Mouse (Mus musculus) spleen, adult 2 months (tissue): Measurements from ENCODE around the gene Fbxw10. TPM values are rescaled to one million over a fixed set of nuclear protein-coding genes. Genes with fewer than 3 reads are reported as not detected.

Source experiments
- DNase-seq, 2 experiments: peaks; one replicate each; pipeline versions ENCODE4 v3.0.0 to v3.0.0-alpha.2; 2012 to 2021; ENCODE audit warnings: low spot score in 2 of 2, low read depth in 1 of 2
- H3K27ac ChIP-seq: fragments of 200-500 bp; 2 replicates; pipeline ENCODE4 v1.5.1; 2012; ENCODE audit warnings: low read length, inconsistent platforms; ENCODE audit not compliant: insufficient read depth
- H3K27me3 ChIP-seq: fragments of 200-500 bp; 2 replicates; pipeline ENCODE4 v1.6.1; 2012; ENCODE audit warnings: mild to moderate bottlenecking, moderate library complexity, low read length, inconsistent platforms; ENCODE audit not compliant: control insufficient read depth, insufficient read depth
- H3K36me3 ChIP-seq: fragments of 200-500 bp; 2 replicates; pipeline ENCODE4 v1.6.1; 2012; ENCODE audit warnings: mild to moderate bottlenecking, low read length, inconsistent platforms; ENCODE audit not compliant: control insufficient read depth, insufficient read depth
- H3K4me1 ChIP-seq: fragments of 200-500 bp; 2 replicates; pipeline ENCODE4 v1.6.1; 2011; ENCODE audit warnings: inconsistent platforms; ENCODE audit not compliant: control insufficient read depth, insufficient read depth, insufficient read length
- H3K4me3 ChIP-seq: fragments of 200-500 bp; 2 replicates; pipeline ENCODE4 v1.5.1; 2011; ENCODE audit warnings: mild to moderate bottlenecking, inconsistent platforms; ENCODE audit not compliant: insufficient read depth, insufficient read length; ENCODE audit errors: extremely low read depth
- CTCF ChIP-seq: fragments of 200-500 bp; IDR thresholded peaks from 2 replicates; pipeline ENCODE4 v1.5.1; 2011; ENCODE audit warnings: mild to moderate bottlenecking, inconsistent platforms; ENCODE audit not compliant: insufficient read depth, insufficient read length, insufficient replicate concordance; ENCODE audit errors: extremely low read depth
- POLR2A ChIP-seq: fragments of 200-500 bp; IDR thresholded peaks from 2 replicates; pipeline ENCODE4 v1.6.1; 2011; ENCODE audit warnings: low read depth, low read length, inconsistent platforms
- WGBS: fragments of 180-500 bp; shearing (Covaris S2); methylation state at CpG from one replicate; pipeline ENCODE4 v1.1.7; 2018; 5-methylcytosine and 5-hydroxymethylcytosine counted together
- polyA plus RNA-seq: library from polyadenylated mRNA; depleted of rRNA; stranded (reverse); fragments of >200 nt; gene quantifications from 2 replicates; pipeline ENCODE4 v1.2.3, GENCODE M21; 2012

Gene Fbxw10
- polyA plus RNA-seq, 1 experiment: 0.69 TPM

DNA sequence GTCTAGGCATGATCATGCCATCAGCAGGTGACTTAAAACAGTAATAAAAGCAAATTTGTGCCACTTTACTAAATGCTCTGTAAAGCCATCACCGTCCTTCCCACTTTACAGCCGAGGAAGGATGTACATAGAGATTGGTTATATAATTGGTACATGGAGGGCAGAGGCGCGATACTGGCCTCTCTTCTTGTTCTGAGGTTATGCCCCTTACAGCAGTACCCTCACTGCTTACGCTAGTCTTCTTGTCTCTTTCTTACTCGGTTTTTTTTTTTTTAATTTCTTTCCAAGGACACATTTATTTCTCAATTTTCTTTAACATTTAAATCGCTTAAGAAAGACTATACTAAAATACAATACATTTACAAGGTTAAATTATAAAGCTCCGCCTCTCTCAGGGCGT, 31.9 kb downstream of the Fbxw10 start:
- 6% methylated on average over 9 of the region's 9 CpGs for WGBS
- TF ChIP-seq POLR2A: no peak
- TF ChIP-seq CTCF: no peak

DNA sequence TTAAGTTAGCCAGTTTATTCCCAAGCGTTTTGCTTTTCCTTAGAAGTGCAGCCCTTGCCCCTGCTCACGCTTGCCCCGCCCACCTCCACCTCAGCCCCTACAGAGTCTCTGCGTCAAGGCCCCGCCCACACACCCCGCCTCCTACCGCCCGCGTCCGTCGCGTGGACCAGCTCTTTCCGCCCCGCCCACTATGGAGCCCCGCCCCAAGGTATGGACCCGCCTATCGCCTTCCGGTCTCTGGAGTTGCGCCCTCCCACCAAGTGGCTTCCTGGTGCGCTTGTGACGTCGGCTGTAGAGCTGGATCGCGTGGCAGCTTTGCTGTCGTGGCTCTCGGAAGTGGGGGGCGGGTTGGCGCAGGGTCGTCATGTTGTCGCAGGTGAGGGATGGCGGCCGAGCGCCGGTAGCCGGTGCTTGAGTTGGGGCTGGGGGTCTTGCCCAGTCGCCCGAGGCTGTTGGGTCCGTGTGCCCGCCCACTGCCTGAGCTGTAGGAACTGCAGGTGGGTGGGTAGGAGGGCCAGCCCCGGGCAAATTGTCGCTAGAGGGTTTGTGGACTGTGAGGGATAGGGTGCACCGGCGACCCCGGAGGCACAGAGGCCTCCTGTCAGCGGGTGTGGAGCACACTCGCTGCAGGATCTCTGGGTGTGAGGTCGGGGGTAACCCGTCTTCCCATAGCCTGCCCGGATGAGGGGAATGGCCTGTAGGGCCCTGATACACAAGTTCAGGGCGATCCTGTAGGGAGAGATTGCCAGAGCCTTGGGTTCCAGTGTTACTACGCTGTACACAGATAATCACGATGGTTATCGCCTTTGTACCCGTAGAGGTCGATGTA, 32.6 kb downstream of the Fbxw10 start, which contains the start of gene Tvp23b:
TSS of gene Tvp23b (plus strand) at position 236 of the 829 bp plus-strand sequence.
- WGBS: under 1% methylated on average over 55 of the region's 55 CpGs
- Histone ChIP-seq H3K27ac (peak within 1 kb of the TSS; percentile 83), H3K4me3 (peak within 1 kb of the TSS; percentile 78), H3K36me3 (no peaks in the 10 kb centered on the region), H3K4me1 (no peaks in the 10 kb centered on the region; the same call in 1 of the 2 replicates), H3K27me3 (no peaks in the 10 kb centered on the region)
- DNase-seq: peak; percentile 95 to 99
- TF ChIP-seq POLR2A: peak; percentile 86
- no peak for TF ChIP-seq CTCF

More for the DNA sequence above, 31.9 kb downstream of the Fbxw10 start:
- DNase-seq: no peak
- no peaks in the 10 kb centered on the region; the same call in 1 of the 2 replicates for H3K4me1 ChIP-seq
- no peak overlapping the region for H3K27ac ChIP-seq
- H3K27me3 ChIP-seq: no peaks in the 10 kb centered on the region
- no peaks in the 10 kb centered on the region for H3K36me3 ChIP-seq
- H3K4me3 ChIP-seq: peak overlapping the region; percentile 35

DNA sequence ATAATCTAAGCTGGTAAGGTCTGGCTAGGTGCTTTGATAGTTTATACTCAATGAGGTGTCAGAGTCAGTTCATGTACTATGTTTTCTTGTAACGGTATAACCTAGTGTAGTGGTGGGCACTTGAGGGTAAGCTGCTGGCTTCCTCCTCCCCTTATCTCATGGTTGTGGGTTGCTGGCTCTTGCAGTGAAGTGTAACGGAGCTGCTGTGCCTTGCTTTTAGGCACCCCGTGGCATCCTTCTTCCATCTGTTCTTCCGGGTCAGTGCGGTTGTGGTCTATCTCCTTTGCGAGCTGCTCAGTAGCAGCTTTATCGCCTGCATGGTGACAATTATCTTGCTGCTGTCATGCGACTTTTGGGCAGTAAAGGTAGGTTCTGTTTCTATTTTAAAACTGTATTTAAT, 36.5 kb downstream of the Fbxw10 start:
- peaks cover 19% of the 10 kb centered on the region for H3K36me3 ChIP-seq
- no peak for DNase-seq

DNA sequence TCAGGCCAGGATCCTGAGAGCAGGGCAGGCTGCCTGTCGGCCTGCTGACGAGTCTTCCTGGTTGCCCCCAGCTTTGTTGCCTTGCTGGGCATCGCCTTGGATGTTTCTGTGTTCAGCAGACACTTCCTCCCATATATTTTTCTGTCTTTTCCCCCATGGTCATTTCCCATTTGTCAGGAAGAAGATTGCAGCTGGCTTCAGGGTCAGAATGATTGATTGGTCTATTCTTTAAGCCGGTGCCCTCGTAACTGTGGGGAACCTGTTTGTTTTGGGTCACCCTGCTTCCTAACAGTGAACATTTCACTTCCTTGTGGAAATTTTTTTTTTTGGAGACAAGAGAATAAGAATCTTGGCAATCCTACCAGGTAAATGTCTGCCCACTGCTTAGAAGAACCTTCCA, 38.5 kb downstream of the Fbxw10 start:
- H3K4me1 ChIP-seq: no peaks in the 10 kb centered on the region; the same call in 1 of the 2 replicates
- no peaks in the 10 kb centered on the region for H3K27me3 ChIP-seq
- no peak for TF ChIP-seq CTCF
- no peak for TF ChIP-seq POLR2A
- no peak overlapping the region for H3K4me3 ChIP-seq
- H3K27ac ChIP-seq: no peak overlapping the region
- 92% methylated on average over 5 of the region's 5 CpGs for WGBS
- peaks cover 26% of the 10 kb centered on the region for H3K36me3 ChIP-seq
- DNase-seq: no peak

More for the DNA sequence above, 36.5 kb downstream of the Fbxw10 start:
- Histone ChIP-seq H3K27ac (no peak overlapping the region), H3K4me1 (no peaks in the 10 kb centered on the region; the same call in 1 of the 2 replicates), H3K4me3 (no peak overlapping the region), H3K27me3 (no peaks in the 10 kb centered on the region)
- TF ChIP-seq POLR2A (no peak), CTCF (no peak)
- 67% methylated on average over 8 of the region's 8 CpGs for WGBS

DNA sequence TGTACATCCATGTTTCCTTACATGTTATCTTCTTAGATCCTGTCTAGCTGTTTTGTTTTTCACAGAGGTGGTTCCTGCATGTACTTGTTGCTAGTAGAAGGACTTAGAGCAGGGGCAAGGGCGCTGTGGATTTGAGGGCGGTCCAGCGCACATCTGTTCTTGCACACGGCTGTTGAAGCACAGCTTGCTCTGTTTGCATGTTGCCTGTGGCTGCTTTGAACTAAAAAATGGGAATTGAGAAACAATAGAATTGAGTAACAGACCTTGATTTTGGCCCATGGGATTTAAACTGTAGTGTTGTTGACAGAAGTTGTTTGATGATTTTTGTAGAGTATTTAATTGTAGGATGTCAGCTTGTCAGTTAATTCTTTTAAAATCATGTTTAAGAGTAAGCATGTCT, 43.9 kb downstream of the Fbxw10 start:
- peaks cover 32% of the 10 kb centered on the region for H3K36me3 ChIP-seq
- WGBS: 81% methylated on average over 4 of the region's 4 CpGs

GRCm38 (mm10) chr11:62891763-62892162, 44.9 kb downstream of the Fbxw10 start:
- whole genome bisulfite sequencing: 88% methylated on average over 11 of the region's 11 CpGs
- DNase-seq: no peak
- TF ChIP-seq POLR2A (no peak), CTCF (no peak)
- H3K4me3 ChIP-seq: no peak overlapping the region
- H3K36me3 ChIP-seq: peaks cover 28% of the 10 kb centered on the region
- H3K27ac ChIP-seq: no peak overlapping the region
- H3K27me3 ChIP-seq: no peaks in the 10 kb centered on the region
- H3K4me1 ChIP-seq: no peaks in the 10 kb centered on the region

More for the DNA sequence above, 43.9 kb downstream of the Fbxw10 start:
- H3K27me3 ChIP-seq: no peaks in the 10 kb centered on the region
- no peak overlapping the region for H3K27ac ChIP-seq
- TF ChIP-seq CTCF (no peak), POLR2A (no peak)
- DNase-seq: no peak
- no peaks in the 10 kb centered on the region for H3K4me1 ChIP-seq
- no peak overlapping the region for H3K4me3 ChIP-seq
